ENCODE assay signal across 7 mouse cellular contexts in genomic region chr12:86492822-86493221, GRCm38 (mm10).
DNase-seq lines count a peak whose midpoint lies in the region; ATAC-seq and TF ChIP-seq lines count a peak whose summit lies in the region.

No protein-coding gene starts in this region.

- TF ChIP-seq EP300 in heart, postnatal 0 days (IDR thresholded peaks at IDR 0.05; ENCODE audit: low read depth), result no peak

- no peak for TF ChIP-seq CTCF in heart, postnatal 0 days (IDR thresholded peaks at IDR 0.05; ENCODE audit: low read depth)
- no peak for TF ChIP-seq CTCF in midbrain, postnatal 0 days (IDR thresholded peaks at IDR 0.05)

- ATAC-seq in embryonic facial prominence, embryonic 15.5 days (ENCODE audit: insufficient number of reproducible peaks, low FRiP score, low TSS enrichment, low read depth), result peak; percentile 69; the same call in 1 of the 2 replicates
- ATAC-seq in heart, postnatal 0 days (ENCODE audit: insufficient read depth, low read depth), result no peak
- ATAC-seq in midbrain, postnatal 0 days (ENCODE audit: low FRiP score), result 0 out of 2 replicates have a peak, but pooled peaks have one; percentile 7

- 13% methylated on average over 9 of the region's 9 CpGs for WGBS in embryonic facial prominence, embryonic 15.5 days
- WGBS in heart, postnatal 0 days, result 17% methylated on average over 8 of the region's 9 CpGs
- WGBS in midbrain, postnatal 0 days, result 16% methylated on average over 8 of the region's 9 CpGs

- no peaks in the 10 kb centered on the region for H3K36me3 ChIP-seq in embryonic facial prominence, embryonic 15.5 days
- no peaks in the 10 kb centered on the region for H3K36me3 ChIP-seq in heart, postnatal 0 days (replicated peaks; ENCODE audit: control insufficient read depth, insufficient read depth, low read length)
- no peaks in the 10 kb centered on the region for H3K36me3 ChIP-seq in midbrain, postnatal 0 days (ENCODE audit: insufficient read depth, low read length)

- H3K4me3 ChIP-seq in embryonic facial prominence, embryonic 15.5 days (replicated peaks), result no peak overlapping the region
- H3K4me3 ChIP-seq in heart, postnatal 0 days (ENCODE audit: low read depth, low read length), result peak overlapping the region; percentile 21
- H3K4me3 ChIP-seq in midbrain, postnatal 0 days (ENCODE audit: low read depth, low read length), result no peak overlapping the region

- H3K9me3 ChIP-seq in embryonic facial prominence, embryonic 15.5 days (replicated peaks), result no peaks in the 10 kb centered on the region
- no peaks in the 10 kb centered on the region for H3K9me3 ChIP-seq in heart, postnatal 0 days (replicated peaks; ENCODE audit: control insufficient read depth, low read length)
- H3K9me3 ChIP-seq in midbrain, postnatal 0 days (ENCODE audit: low read length), result no peaks in the 10 kb centered on the region

- peak; percentile 8 for DNase-seq in layer of hippocampus, adult 11-12 months (ENCODE audit: low spot score)
- no peak for DNase-seq in layer of hippocampus, adult 9-10 months (ENCODE audit: low spot score)
- peak; percentile 7 for DNase-seq in heart, postnatal 0 days (ENCODE audit: low spot score)
- peak; percentile 66 for DNase-seq in midbrain, postnatal 0 days (ENCODE audit: low spot score)
- DNase-seq in ovary, postnatal 10 days (ENCODE audit: low spot score), result no peak
- no peak for DNase-seq in thymus, postnatal 4 days

- H3K4me2 ChIP-seq in embryonic facial prominence, embryonic 15.5 days (replicated peaks), result peak overlapping the region; percentile 25; the same call in 1 of the 2 replicates
- H3K4me2 ChIP-seq in heart, postnatal 0 days (ENCODE audit: low read depth, low read length), result peak overlapping the region; percentile 42
- peak overlapping the region; percentile 21 for H3K4me2 ChIP-seq in midbrain, postnatal 0 days (ENCODE audit: low read depth, low read length, poor library complexity, severe bottlenecking)

- H3K9ac ChIP-seq in embryonic facial prominence, embryonic 15.5 days, result no peak overlapping the region
- no peak overlapping the region for H3K9ac ChIP-seq in heart, postnatal 0 days (replicated peaks; ENCODE audit: low read depth, low read length)
- H3K9ac ChIP-seq in midbrain, postnatal 0 days (replicated peaks; ENCODE audit: low read length, poor library complexity, severe bottlenecking), result no peak overlapping the region

- peak overlapping the region; percentile 66 for H3K27ac ChIP-seq in embryonic facial prominence, embryonic 15.5 days (replicated peaks)
- H3K27ac ChIP-seq in heart, postnatal 0 days (ENCODE audit: low read depth), result peak overlapping the region; percentile 23; the same call in 1 of the 2 replicates
- no peak overlapping the region for H3K27ac ChIP-seq in midbrain, postnatal 0 days (ENCODE audit: low read depth, low read length)

- H3K27me3 ChIP-seq in embryonic facial prominence, embryonic 15.5 days, result no peaks in the 10 kb centered on the region
- no peaks in the 10 kb centered on the region for H3K27me3 ChIP-seq in heart, postnatal 0 days (ENCODE audit: control insufficient read depth, insufficient read depth, low read length)
- H3K27me3 ChIP-seq in midbrain, postnatal 0 days (ENCODE audit: insufficient read depth, low read length), result no peaks in the 10 kb centered on the region

- H3K4me1 ChIP-seq in embryonic facial prominence, embryonic 15.5 days, result peaks cover 14% of the 10 kb centered on the region; the same call in 1 of the 2 replicates
- H3K4me1 ChIP-seq in heart, postnatal 0 days (ENCODE audit: control insufficient read depth, insufficient read depth), result peaks cover 20% of the 10 kb centered on the region; the same call in 1 of the 2 replicates
- no peaks in the 10 kb centered on the region for H3K4me1 ChIP-seq in midbrain, postnatal 0 days (ENCODE audit: insufficient read depth, low read length)

Comparison
In these comparisons a context has a peak if more than half of its experiments do, and no peak if none do; other contexts are left out.
1. DNase-seq: peak in layer of hippocampus, adult 11-12 months (single experiment), heart, postnatal 0 days (single experiment) and midbrain, postnatal 0 days (single experiment); none in layer of hippocampus, adult 9-10 months (single experiment), ovary, postnatal 10 days (single experiment) and thymus, postnatal 4 days (single experiment).
2. Peak in every context shown above with its lines, with median percentiles within 50 percentile points of each other: H3K4me2 ChIP-seq.